Mouse (Mus musculus) limb, embryonic 12.5 days (tissue): ENCODE results near the gene Rrp7a. TPM values are rescaled to one million over a fixed set of nuclear protein-coding genes. Genes with fewer than 3 reads are reported as not detected.

ENCODE experiments used
- ATAC-seq: fragments of 200-750 bp; cut with Nextera tagmentation; 2 replicates; pipeline ENCODE4 v1.8.0; 2017; ENCODE audit warnings: low read depth, moderate TSS enrichment; ENCODE audit not compliant: insufficient number of reproducible peaks, insufficient read depth, low FRiP score, low TSS enrichment
- H3K27ac ChIP-seq: fragments of 300-500 bp; sonication (generic); 2 replicates; pipeline ENCODE4 v1.5.1; 2016; ENCODE audit warnings: mild to moderate bottlenecking, moderate library complexity
- H3K27me3 ChIP-seq: fragments of 300-500 bp; sonication (generic); 2 replicates; pipeline ENCODE4 v1.6.1; 2016; ENCODE audit warnings: mild to moderate bottlenecking, moderate library complexity
- H3K36me3 ChIP-seq: fragments of 300-500 bp; sonication (generic); 2 replicates; pipeline ENCODE4 v1.6.1; 2016; ENCODE audit warnings: mild to moderate bottlenecking, moderate library complexity
- H3K4me1 ChIP-seq: fragments of 300-500 bp; sonication (generic); replicated peaks from 2 replicates; pipeline ENCODE4 v1.6.1; 2016
- H3K4me2 ChIP-seq: fragments of 300-500 bp; sonication (generic); 2 replicates; pipeline ENCODE4 v1.6.1; 2016; ENCODE audit warnings: mild to moderate bottlenecking, moderate library complexity
- H3K4me3 ChIP-seq: fragments of 300-500 bp; sonication (generic); replicated peaks from 2 replicates; pipeline ENCODE4 v1.5.1; 2016; ENCODE audit warnings: mild to moderate bottlenecking
- H3K9ac ChIP-seq: fragments of 300-500 bp; sonication (generic); replicated peaks from 2 replicates; pipeline ENCODE4 v1.6.1; 2016; ENCODE audit warnings: mild to moderate bottlenecking, moderate library complexity
- H3K9me3 ChIP-seq: fragments of 300-500 bp; sonication (generic); 2 replicates; pipeline ENCODE4 v1.6.1; 2016; ENCODE audit warnings: mild to moderate bottlenecking, moderate library complexity
- WGBS: fragments of 180-500 bp; shearing (Covaris S2); methylation state at CpG from one replicate; pipeline ENCODE4 v1.1.7; 2016; 5-methylcytosine and 5-hydroxymethylcytosine counted together
- polyA plus RNA-seq: library from polyadenylated mRNA; unstranded; fragments of >200 nt; fragmentation: Nextera tagmentation; extraction: Ambion mirVana; gene quantifications from 2 replicates; pipeline ENCODE4 v1.2.1, GENCODE M21; 2016

Rrp7a gene
- polyA plus RNA-seq, 1 experiment from 2014 or later, result 50.4 TPM

DNA sequence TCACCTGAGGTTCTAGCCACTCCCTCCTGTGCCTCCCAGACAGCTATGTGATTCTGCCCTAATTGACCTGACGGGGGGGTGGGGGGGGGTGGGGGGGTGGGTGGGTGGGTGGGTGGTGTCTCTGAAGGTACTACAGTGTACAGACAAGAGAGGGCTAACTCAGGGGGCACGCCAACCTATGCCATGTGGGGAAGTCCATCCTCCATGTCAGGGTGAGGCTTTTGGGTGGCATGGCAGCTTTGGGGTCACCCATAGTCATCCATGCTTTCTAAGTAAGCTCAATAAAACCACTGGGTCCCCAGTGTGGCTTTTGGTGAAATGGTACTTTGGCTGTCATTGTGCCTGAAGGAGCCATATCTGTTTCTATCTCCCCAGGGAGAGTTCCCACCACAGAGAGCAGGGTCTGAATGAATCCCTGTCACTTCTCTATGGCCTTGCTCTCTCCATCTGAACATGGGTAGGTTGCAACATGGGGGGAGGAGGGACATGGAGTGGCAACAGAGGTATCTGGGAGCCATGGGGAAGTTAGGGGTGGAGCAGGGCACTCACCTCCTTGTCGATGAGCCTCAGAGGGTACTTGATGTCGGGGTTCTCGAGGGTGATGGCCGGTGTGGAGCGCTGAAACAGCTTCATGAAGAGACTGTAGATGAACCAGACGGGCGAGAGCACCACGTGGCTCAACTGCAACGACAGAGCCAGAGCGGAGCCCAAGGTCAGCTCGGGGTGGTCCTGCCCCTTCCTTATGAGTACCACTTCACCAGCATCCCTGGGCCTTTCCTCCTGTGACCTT lies 43.1 kb upstream of the Rrp7a start:
- Histone ChIP-seq H3K9me3 (no peaks in the 10 kb centered on the region), H3K27ac (no peak overlapping the region), H3K27me3 (no peaks in the 10 kb centered on the region), H3K9ac (no peak overlapping the region), H3K36me3 (peaks cover 43% of the 10 kb centered on the region), H3K4me2 (no peak overlapping the region), H3K4me1 (peaks cover 10% of the 10 kb centered on the region), H3K4me3 (no peak overlapping the region)
- no peak for ATAC-seq
- WGBS, result 89% methylated on average over 13 of the region's 13 CpGs

DNA sequence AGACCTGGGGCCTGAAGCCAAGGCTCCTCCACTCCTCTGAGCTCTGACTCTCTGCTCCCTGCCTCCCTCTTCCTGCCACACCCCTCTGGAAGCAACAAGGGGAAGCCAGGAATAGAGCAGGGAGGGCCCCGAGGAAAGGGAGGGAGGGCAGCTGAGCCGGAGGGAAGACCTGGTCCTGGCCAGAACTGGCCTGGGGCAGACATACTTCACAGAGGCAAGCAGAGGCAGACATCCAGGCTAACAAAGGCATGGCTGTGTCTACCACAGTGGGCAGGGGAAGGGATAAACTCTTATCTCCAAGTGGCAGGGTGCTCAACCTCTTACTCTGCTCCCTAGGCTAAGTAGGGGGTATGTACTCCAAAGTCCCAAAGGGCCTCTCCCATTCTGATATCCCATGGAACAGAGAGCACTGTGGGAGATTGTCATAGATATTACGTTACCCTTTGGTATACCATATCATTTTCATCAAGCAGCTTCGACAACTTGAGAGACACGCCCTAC lies 42.4 kb upstream of the Rrp7a start:
- Histone ChIP-seq H3K27me3 (no peaks in the 10 kb centered on the region), H3K4me2 (no peak overlapping the region), H3K9ac (no peak overlapping the region), H3K4me1 (peaks cover 6% of the 10 kb centered on the region), H3K9me3 (no peaks in the 10 kb centered on the region), H3K4me3 (no peak overlapping the region), H3K27ac (0 out of 2 replicates have a peak overlapping the region, but pooled peaks have one; percentile 41), H3K36me3 (peaks cover 50% of the 10 kb centered on the region)
- no peak for ATAC-seq
- WGBS, result 74% methylated on average over 5 of the region's 5 CpGs

DNA sequence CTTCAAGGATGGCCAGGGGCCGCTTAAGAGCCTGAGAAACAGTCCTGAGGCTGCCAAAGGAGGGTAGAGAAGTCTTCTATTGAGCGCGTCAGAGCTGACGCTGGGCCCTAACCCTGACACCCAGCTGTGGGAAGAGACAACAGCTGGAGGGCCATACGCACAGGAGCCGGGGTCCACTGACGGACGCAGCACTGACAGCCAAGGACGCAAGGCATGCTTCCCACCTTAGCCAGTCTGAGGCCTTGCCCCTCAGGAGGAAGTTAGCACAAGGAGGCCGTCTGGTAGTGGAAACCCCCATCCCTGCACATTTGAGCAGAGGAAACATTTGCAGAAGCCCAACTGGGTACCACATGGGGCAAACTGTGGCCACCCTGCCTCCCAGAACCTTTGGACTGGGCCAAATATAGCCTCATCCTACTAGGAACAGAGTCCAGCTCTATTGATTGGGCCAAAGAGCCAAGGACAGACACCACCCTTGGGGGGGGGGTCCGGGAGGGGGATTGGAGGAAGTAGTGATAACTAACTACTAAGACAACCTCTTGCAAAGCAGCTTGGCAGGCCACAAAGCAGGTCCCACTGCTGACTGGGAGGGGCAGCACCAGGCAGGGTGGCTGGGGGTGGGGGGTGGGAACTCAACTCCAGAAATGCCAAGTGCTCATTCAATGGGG lies 40.4 kb upstream of the Rrp7a start:
- H3K9me3 ChIP-seq, result no peaks in the 10 kb centered on the region
- H3K9ac ChIP-seq, result no peak overlapping the region
- peaks cover 71% of the 10 kb centered on the region for H3K36me3 ChIP-seq
- no peaks in the 10 kb centered on the region for H3K4me1 ChIP-seq
- no peak overlapping the region for H3K27ac ChIP-seq
- no peaks in the 10 kb centered on the region for H3K27me3 ChIP-seq
- 90% methylated on average over 11 of the region's 11 CpGs for WGBS
- H3K4me3 ChIP-seq, result no peak overlapping the region
- ATAC-seq, result no peak
- no peak overlapping the region for H3K4me2 ChIP-seq

DNA sequence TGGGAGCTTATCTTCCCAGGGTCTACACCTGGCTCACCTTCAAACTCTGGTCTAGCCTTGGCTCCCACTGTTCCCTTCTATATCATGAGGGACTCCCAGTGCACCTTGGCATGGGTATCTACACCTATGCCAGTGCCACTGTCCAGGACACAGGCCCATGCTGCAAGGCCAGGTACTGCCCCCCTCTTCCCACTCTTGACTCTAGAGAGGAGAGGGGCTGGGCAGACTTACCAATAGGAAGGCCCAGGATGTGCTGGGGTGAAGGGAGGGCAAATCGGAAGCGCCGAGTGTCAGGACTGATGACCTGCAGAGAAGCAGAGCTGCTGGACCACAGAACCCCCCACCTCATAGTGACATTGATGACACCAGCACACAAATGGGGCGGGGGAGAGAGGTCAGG lies 39.4 kb upstream of the Rrp7a start:
- no peak overlapping the region for H3K4me2 ChIP-seq
- H3K36me3 ChIP-seq, result peaks cover 80% of the 10 kb centered on the region
- H3K9ac ChIP-seq, result no peak overlapping the region
- H3K27me3 ChIP-seq, result no peaks in the 10 kb centered on the region
- no peaks in the 10 kb centered on the region for H3K9me3 ChIP-seq
- WGBS, result 100% methylated on average over 4 of the region's 4 CpGs
- no peak overlapping the region for H3K27ac ChIP-seq
- H3K4me1 ChIP-seq, result no peaks in the 10 kb centered on the region
- H3K4me3 ChIP-seq, result no peak overlapping the region
- no peak for ATAC-seq

DNA sequence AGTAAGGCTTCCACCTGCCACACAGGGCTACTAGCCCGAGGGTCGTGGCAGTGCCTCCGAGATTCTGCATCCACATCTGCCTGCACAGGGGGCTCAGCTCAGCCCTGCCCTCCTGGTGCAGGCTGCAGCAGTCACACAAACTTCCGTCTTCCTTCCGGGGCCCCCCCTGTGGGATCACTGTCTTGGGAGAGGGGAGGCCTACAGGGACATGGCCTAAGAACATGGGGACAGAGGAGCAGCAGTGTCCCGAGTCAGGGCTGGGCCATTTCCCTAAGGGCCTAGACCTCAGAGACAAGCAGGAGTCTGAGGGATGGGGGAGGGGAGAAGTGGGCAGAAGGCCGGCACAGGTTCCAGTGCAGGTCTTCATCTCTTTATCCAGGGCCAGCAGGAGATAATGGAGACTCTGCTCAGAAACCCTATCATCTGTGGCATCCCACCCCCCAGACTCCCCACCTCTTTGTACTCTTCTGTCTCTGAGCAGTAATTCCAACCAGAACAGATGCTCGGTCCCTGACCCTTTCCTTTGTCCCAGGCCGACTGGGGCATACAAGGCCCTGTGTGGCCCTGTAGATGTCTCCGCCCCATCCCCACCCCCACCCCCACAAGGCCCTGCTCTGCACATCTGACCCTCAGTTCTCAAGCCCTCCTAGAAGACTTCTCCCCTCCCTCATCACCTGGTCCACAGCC lies 38.6 kb upstream of the Rrp7a start:
- H3K9ac ChIP-seq, result no peak overlapping the region

DNA sequence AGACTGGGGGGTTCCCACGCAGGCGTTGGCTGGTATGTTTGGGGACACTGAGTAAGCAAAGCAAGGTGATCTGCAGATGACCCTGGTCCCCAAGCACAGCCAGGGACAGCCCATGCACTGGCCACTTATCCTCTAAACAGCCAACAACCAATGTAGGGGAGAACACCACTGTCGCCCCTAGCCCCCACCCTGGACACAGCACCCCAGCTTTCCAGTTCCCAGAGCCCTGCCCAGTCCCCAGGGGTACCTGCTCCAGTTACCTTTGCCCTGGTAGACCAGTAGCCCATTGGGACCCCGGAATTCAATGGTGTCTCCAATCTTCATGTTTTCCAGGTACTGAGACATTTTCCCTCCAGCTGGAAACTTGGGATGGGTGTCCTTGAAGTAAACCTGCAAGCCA lies 38.0 kb upstream of the Rrp7a start:
- no peak overlapping the region for H3K27ac ChIP-seq
- 95% methylated on average over 4 of the region's 4 CpGs for WGBS
- no peak for ATAC-seq
- H3K27me3 ChIP-seq, result no peaks in the 10 kb centered on the region
- no peak overlapping the region for H3K9ac ChIP-seq
- no peaks in the 10 kb centered on the region for H3K4me1 ChIP-seq
- peaks cover 85% of the 10 kb centered on the region for H3K36me3 ChIP-seq
- no peaks in the 10 kb centered on the region for H3K9me3 ChIP-seq
- H3K4me2 ChIP-seq, result no peak overlapping the region
- H3K4me3 ChIP-seq, result no peak overlapping the region

More for the DNA sequence above, 38.6 kb upstream of the Rrp7a start:
- Histone ChIP-seq H3K36me3 (peaks cover 84% of the 10 kb centered on the region), H3K4me1 (no peaks in the 10 kb centered on the region), H3K9me3 (no peaks in the 10 kb centered on the region), H3K4me2 (no peak overlapping the region), H3K27me3 (no peaks in the 10 kb centered on the region), H3K27ac (no peak overlapping the region), H3K4me3 (no peak overlapping the region)
- WGBS, result 64% methylated on average over 10 of the region's 10 CpGs
- no peak for ATAC-seq

DNA sequence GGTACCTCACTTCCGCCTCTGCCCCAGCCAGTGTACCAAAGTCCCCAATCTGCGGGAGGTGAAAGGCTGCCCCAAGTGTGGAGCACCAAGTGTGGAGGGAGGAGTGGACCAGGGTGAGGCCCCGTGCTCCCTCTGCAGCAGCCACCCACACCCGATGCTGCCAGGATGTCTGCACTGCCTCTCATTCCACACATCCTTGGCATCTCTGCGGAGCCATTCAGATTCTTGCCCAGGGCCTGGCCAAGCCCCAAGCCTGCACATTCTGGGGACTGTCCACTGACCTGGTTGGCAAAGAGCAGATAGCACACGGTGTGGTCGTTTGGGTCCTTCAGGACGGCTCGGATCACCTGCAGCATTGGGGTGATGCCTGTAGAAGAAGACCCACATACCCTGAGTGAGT lies 37.2 kb upstream of the Rrp7a start:
- no peak overlapping the region for H3K27ac ChIP-seq
- peaks cover 79% of the 10 kb centered on the region for H3K36me3 ChIP-seq
- no peaks in the 10 kb centered on the region for H3K27me3 ChIP-seq
- no peak overlapping the region for H3K4me3 ChIP-seq
- no peaks in the 10 kb centered on the region for H3K9me3 ChIP-seq
- H3K9ac ChIP-seq, result no peak overlapping the region
- no peak overlapping the region for H3K4me2 ChIP-seq
- WGBS, result 95% methylated on average over 9 of the region's 9 CpGs
- ATAC-seq, result no peak
- H3K4me1 ChIP-seq, result no peaks in the 10 kb centered on the region

DNA sequence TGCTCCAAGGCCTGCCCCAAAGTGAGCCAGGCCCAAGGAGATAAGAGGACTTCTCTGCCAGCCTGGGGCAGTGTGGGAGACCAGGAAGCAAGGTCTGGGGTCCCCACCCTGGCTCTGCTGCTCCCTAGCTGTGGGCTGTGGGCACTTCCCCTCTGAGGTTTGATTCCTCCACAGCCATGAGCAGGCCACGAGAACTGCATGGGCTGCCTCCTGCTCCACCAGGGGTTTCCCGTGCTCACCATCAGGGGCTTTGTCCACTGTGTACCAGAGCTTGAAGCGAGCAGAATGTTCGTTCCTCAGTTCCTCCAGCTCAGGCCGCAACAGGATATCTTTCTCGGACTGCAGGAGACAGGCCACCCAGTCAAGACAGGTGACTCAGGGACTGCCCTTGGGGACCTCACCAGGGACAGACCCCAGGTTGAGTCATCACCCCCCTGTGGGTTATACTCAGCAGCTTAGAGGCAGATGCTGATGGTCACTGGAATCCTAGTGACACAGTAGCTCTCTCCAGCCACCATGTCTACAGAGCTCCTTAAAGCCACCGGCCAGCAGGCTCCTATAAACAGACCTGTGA lies 36.1 kb upstream of the Rrp7a start:
- H3K4me3 ChIP-seq, result no peak overlapping the region
- H3K27ac ChIP-seq, result no peak overlapping the region
- H3K36me3 ChIP-seq, result peaks cover 84% of the 10 kb centered on the region
- WGBS, result 92% methylated on average over 7 of the region's 7 CpGs
- no peaks in the 10 kb centered on the region for H3K4me1 ChIP-seq
- ATAC-seq, result no peak
- H3K27me3 ChIP-seq, result no peaks in the 10 kb centered on the region
- no peak overlapping the region for H3K9ac ChIP-seq
- no peak overlapping the region for H3K4me2 ChIP-seq
- no peaks in the 10 kb centered on the region for H3K9me3 ChIP-seq

DNA sequence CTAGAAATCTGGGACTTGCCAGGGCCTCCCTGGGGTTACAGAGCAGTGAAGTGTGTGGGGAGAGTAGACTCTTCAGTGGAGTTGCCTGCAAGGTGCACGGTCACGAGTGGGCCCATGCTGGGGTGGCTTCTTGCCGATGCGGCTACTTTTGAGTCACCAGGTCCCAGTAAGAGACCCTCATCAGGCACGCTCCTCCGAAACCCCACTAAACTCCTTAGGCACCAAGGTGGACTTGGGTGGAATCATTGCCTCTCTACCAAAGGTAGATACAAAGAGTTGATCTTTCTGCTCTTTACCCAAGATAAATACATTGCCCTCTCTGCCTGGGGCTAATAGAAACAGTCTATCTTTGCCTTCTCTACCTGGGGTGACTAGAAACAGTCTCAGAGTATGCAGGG lies 35.1 kb upstream of the Rrp7a start:
- Histone ChIP-seq H3K9me3 (no peaks in the 10 kb centered on the region), H3K9ac (no peak overlapping the region), H3K4me2 (no peak overlapping the region), H3K4me3 (no peak overlapping the region), H3K4me1 (no peaks in the 10 kb centered on the region), H3K27me3 (no peaks in the 10 kb centered on the region), H3K27ac (no peak overlapping the region), H3K36me3 (peaks cover 86% of the 10 kb centered on the region)
- no peak for ATAC-seq
- 97% methylated on average over 6 of the region's 6 CpGs for WGBS

DNA sequence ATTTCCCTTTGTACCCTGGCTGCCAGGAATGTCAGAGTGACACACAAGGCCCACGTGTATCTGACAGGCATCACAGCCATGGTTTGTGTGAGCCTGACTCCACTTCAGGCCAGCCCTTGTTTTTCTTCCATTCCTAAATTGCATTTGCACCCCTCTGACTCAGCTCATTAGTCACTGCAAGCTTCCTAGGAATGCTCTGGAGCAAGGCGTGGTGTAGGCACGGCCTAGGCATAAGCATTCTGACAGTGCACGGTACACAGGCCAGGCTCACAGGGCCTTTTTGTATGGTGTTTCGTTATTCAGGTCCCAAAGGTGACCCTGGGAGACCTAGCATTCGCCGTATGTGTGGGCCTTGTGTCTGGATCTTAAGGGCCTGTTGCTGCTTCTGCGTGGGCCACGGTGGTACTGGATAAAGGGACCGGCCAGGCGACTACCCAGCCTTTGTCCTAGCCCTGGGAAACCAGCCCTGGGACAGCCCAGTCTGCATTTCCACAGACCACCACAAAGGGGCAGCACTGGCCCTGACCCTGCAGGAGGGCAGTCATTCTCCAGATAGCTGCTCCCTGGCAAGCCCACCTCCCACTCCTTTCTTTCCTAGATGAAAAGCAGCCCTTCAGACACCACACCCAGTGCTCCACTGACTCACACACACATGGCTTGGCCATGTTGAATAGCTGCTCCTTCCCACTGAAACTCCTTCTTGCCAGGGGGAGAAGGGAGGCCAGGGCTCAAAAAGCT lies 34.5 kb upstream of the Rrp7a start:
- H3K9me3 ChIP-seq, result no peaks in the 10 kb centered on the region
- ATAC-seq, result no peak
- peaks cover 81% of the 10 kb centered on the region for H3K36me3 ChIP-seq
- H3K27me3 ChIP-seq, result no peaks in the 10 kb centered on the region
- H3K4me2 ChIP-seq, result no peak overlapping the region
- no peak overlapping the region for H3K27ac ChIP-seq
- WGBS, result 75% methylated on average over 11 of the region's 11 CpGs
- no peak overlapping the region for H3K9ac ChIP-seq
- H3K4me3 ChIP-seq, result no peak overlapping the region
- H3K4me1 ChIP-seq, result no peaks in the 10 kb centered on the region
